Mouse (Mus musculus) heart, postnatal 36 days (tissue): Measurements from ENCODE around the gene Cytip. TPM values are rescaled to one million over a fixed set of nuclear protein-coding genes. Genes with fewer than 3 reads are reported as not detected.

Experiments used
- DNase-seq, 2 experiments: peaks; one replicate each; pipeline ENCODE4 v3.0.0; 2021 to 2022
- intact Hi-C: fragments of 180-260 bp; cut with DNase I; formaldehyde crosslinking; loops from one replicate; pipeline ENCODE4 v1.15.1; 2025
- total RNA-seq, 2 experiments: library from RNA; stranded (reverse); gene quantifications; 2 replicates each; pipeline ENCODE4 v1.2.3; 2021

Gene Cytip
- total RNA-seq, 2 experiments from 2014 or later, result 1.2 to 1.4 TPM

- DNase-seq, result no peak
- intact Hi-C loops, result no loop called here
Observed at GRCm38 (mm10) chr2:58163457-58164181, 31.7 kb downstream of the Cytip start.

- no peak for DNase-seq
- intact Hi-C loops, result no loop called here
Observed at GRCm38 (mm10) chr2:58161813-58162212, 33.5 kb downstream of the Cytip start.

GRCm38 (mm10) chr2:58160541-58161307 lies 34.6 kb downstream of the Cytip start:
- intact Hi-C loops, result no loop called here
- DNase-seq, result no peak

GRCm38 (mm10) chr2:58159880-58160279 lies 35.5 kb downstream of the Cytip start:
- intact Hi-C loops, result no loop called here
- peak; percentile 32 to 41 for DNase-seq

GRCm38 (mm10) chr2:58159121-58159520 lies 36.2 kb downstream of the Cytip start:
- no peak for DNase-seq
- intact Hi-C loops, result no loop called here

GRCm38 (mm10) chr2:58158539-58158938 lies 36.8 kb downstream of the Cytip start:
- intact Hi-C loops, result no loop called here
- DNase-seq, result no peak

GRCm38 (mm10) chr2:58158107-58158506 lies 37.2 kb downstream of the Cytip start:
- no peak for DNase-seq
- intact Hi-C loops, result no loop called here

- no peak for DNase-seq
- intact Hi-C loops, result no loop called here
Observed at GRCm38 (mm10) chr2:58157466-58157865, 37.9 kb downstream of the Cytip start.

GRCm38 (mm10) chr2:58156495-58157392 lies 38.6 kb downstream of the Cytip start:
- intact Hi-C loops, result no loop called here

GRCm38 (mm10) chr2:58156108-58156415 lies 39.3 kb downstream of the Cytip start:
- DNase-seq, result no peak
- intact Hi-C loops, result no loop called here

More at GRCm38 (mm10) chr2:58156495-58157392, 38.6 kb downstream of the Cytip start:
- no peak for DNase-seq

GRCm38 (mm10) chr2:58155271-58156107 lies 39.8 kb downstream of the Cytip start:
- intact Hi-C loops, result no loop called here
- no peak for DNase-seq

- no peak for DNase-seq
- intact Hi-C loops, result no loop called here
Observed at GRCm38 (mm10) chr2:58154555-58154954, 40.8 kb downstream of the Cytip start.

GRCm38 (mm10) chr2:58153742-58154141 lies 41.6 kb downstream of the Cytip start:
- no peak for DNase-seq
- intact Hi-C loops, result no loop called here

- DNase-seq, result no peak
- intact Hi-C loops, result no loop called here
Observed at GRCm38 (mm10) chr2:58149983-58150405, 45.3 kb downstream of the Cytip start.

GRCm38 (mm10) chr2:58146572-58146971 lies 48.8 kb downstream of the Cytip start:
- intact Hi-C loops, result no loop called here
- no peak for DNase-seq

GRCm38 (mm10) chr2:58140531-58140930 lies 54.8 kb downstream of the Cytip start:
- intact Hi-C loops, result no loop called here
- no peak for DNase-seq

GRCm38 (mm10) chr2:58138611-58139010 lies 56.7 kb downstream of the Cytip start:
- DNase-seq, result no peak
- intact Hi-C loops, result no loop called here

GRCm38 (mm10) chr2:58137676-58138075 lies 57.7 kb downstream of the Cytip start:
- no peak for DNase-seq
- intact Hi-C loops, result no loop called here

- intact Hi-C loops, result no loop called here
Observed at GRCm38 (mm10) chr2:58136526-58136925, 58.8 kb downstream of the Cytip start.

GRCm38 (mm10) chr2:58135061-58135463 lies 60.3 kb downstream of the Cytip start:
- intact Hi-C loops, result no loop called here
- no peak for DNase-seq

More at GRCm38 (mm10) chr2:58136526-58136925, 58.8 kb downstream of the Cytip start:
- no peak for DNase-seq
